Mouse (Mus musculus) right cerebral cortex, postnatal 10 days (tissue): ENCODE measurements at regions not wholly inside any gene's neighbourhood (a gene's known extent, or its start where the extent isn't known, plus 50 kb on each side); places are given as distances from the start of the nearest gene placed in this dataset.
A peak's percentile ranks its signal among the peaks of the same experiment; 100 is the strongest.

ENCODE experiments used
- DNase-seq, 2 experiments: peaks; one replicate each; pipeline ENCODE4 v3.0.0; 2021; ENCODE audit warnings: low spot score in 2 of 2

GRCm38 (mm10) chr11:9739098-9739497 is 547.4 kb downstream of the Abca13 start:
- peak; percentile 56 to 70 for DNase-seq

- DNase-seq, result no peak
Measured at GRCm38 (mm10) chr11:9780240-9780901, 588.6 kb downstream of the Abca13 start.

- DNase-seq, result no peak
Measured at GRCm38 (mm10) chr11:9793175-9793828, 601.6 kb downstream of the Abca13 start.

DNA sequence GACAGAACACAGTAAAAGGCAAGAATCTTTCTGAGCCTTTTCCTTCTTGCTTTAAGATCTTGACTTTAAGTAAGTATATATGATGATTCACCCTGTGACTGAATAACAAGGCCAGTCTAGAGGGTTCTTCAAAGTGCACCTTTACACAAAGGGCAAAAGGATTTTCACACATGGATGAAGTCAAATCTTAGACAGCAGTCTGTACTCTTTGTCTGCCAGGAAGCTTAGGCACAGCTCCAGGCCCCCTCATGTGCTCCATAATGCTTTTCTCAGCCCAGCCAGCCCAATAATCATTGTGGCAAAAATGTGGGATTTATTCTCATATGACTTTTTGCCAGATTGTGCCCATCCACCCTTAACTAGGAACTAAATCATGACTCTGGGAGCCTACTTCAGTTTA is 647.9 kb downstream of the Abca13 start:
- DNase-seq, result no peak

DNA sequence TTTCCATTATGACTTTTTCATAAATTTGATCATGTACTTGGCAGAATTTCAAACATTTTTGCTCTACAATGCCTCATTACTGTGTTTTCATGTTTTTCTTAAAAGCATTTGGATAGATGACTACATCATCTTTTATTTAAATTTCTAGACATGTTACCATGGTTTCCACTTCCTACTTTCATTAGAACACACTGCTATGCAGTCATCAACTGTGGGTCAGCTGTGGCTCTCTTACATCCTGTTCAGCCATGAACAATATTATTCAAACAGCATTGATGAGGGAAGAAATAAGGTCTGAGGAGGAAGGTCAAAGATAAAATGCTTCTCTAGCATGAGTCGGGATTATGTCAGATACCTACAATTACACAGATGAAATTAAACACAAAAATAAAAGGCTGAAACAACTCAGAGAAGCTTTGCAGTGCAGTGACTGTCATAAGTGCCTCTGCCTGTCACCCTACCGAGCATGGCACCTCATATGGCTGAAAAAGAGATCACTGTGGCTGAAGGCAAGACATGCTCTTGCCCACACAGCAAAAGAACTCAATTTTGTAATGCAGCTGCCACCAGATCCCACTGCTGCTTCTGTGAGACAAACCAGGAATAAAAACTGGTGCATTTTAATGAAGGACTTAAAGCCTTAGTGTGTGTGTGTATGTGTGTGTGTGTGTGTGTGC is 676.9 kb downstream of the Abca13 start:
- DNase-seq, result no peak
